Mouse (Mus musculus) lung, postnatal 10 days (tissue): ENCODE measurements around the gene Kat7.

Experiments
- DNase-seq: peaks from one replicate; pipeline ENCODE4 v3.0.0; 2021

The Kat7 gene

DNA sequence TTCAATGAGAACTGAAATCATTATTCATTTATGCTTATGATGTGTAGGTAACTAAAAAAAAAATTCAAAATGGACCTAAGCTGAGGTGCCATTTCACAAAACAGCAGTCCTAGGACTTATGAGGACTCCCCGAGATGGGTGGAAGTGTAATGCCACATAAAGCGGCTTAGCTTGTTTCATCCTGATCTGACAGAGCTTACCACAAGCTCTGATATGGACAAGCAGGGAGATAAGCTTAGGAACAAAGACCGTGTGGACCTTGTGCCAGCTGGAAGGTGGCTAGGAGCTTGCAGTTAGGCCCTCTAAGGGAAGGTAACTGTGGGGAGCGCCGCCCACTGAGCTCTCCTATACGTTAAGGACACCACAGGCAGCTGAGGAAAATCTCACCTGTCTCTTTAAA, 34.0 kb downstream of the Kat7 start:
- no peak for DNase-seq

DNA sequence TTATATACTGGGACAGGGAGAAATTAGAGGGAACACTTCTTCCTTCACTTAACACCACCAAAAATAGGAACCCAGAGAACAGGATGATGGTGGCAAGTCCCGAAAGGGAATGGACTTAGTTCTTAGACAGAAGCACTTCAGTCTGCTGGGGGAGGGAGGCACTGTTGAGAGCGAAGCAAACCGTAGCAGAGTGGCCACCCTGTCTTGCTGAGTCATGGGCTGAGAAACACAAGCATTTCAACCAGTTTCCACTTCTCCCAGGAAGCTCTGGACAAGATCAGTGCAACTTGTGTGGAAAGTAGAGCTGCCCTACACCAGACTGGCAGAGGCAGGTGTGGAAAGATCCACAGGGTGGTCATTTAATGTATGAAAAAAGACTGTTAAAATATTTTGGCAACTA, 35.4 kb downstream of the Kat7 start:
- no peak for DNase-seq

DNA sequence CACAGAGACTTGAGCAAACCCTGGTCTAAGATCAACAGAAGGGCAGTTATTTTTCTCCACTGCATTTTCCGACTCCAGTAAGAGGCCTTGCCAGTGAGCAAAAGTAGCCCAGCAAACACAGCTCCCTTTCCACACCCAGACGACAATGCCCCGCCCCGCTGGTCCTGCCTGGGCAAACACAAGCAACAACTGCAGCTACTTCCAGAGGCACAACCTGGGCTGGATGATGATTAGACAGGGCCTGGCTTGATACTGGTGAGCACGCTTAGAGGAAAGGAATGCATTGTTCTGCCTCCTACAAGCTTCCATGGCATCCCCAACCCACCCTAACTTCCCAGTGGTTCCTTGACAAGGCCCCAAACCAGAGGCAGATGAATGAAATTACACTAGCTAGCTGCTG, 36.4 kb downstream of the Kat7 start:
- no peak for DNase-seq

DNA sequence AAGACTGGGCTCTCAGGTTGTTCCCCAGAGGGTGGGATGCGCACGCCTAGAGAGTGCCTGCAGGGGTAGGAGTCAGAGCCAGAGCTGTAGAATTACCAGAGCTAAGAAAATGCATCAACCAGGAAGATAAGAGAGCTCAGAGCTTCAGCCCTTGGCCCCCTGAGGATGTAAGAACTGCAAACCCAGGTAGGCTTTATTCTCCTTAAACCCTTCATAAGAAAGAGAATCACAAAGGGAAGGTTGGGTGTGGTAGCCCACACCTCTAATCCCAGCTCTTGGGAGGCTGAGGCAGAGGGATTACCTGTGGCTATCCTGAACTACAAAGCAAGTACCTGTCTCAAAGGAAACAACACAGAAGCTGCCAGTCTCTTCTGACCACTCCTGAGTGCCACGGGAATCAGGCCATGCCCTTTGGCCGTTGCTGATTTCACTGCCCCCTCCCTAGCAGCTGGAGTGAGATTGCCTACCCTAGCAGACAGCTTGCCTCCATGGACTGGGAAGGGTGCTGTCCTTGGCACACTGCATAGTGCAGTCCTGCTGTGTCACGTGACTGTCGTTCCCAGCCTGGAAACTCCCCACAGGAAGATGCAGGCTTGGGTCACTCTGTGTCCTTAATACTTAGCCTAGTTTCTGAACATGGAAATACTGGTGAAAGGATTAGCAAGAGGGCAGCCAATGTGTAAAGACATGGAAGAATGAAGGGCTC, 43.4 kb downstream of the Kat7 start:
- peak; percentile 74 for DNase-seq

DNA sequence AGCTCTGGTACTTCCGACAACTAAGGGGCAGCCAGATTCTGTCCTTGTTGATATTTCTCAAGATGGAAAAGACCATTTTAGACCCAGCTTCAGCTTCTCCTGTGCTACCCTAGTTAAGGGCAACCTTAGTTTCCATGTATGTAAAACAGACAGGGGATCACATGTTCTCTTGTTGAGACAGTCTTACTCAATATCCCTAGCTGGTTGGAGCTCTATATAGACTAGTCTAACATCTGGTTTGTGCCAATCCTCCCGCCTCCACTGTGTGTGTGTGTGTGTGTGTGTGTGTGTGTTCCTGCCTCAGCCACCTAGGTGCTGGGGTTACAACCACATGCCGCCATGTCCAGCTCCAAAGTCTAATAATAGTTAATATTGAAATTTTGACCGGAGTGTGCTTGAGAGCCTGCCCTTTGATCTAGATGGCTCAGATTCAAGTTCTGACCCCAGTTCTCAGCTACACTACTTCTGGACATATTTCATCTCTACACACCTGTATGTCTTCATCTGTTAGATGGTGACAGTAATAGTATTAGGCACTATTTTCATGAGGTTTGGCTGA, 45.5 kb downstream of the Kat7 start:
- DNase-seq = no peak

DNA sequence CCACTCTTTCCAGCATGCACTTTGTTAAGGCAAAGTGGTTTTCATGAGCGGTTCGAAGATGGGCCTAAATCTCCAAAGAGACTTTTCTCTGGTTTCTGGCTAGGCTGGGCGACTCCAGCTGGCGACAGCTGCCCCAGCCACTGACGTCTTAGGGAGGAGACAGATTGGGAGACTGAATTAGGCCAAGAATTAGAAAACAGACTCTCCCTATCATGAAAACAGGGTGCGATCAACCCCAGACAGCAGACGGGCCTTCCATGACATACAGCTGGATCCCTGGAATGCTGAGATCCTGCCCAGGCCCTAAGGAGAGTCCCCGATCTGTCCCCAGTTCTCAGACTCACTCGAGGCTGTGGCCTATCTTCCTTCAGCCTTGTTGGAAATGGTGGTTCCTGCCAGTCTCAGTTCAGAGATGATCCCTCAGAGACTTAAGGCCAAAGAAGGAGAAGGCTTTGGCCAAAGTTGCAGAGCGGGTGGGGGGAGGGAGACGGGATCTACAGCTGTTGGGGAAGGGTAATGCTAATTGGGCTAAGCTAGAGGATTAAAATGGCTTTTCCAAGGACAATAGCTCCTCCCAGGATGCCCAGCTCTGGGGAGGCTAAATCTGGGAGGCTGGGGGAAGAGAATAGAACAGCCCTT, 46.1 kb downstream of the Kat7 start:
- peak; percentile 77 for DNase-seq

DNA sequence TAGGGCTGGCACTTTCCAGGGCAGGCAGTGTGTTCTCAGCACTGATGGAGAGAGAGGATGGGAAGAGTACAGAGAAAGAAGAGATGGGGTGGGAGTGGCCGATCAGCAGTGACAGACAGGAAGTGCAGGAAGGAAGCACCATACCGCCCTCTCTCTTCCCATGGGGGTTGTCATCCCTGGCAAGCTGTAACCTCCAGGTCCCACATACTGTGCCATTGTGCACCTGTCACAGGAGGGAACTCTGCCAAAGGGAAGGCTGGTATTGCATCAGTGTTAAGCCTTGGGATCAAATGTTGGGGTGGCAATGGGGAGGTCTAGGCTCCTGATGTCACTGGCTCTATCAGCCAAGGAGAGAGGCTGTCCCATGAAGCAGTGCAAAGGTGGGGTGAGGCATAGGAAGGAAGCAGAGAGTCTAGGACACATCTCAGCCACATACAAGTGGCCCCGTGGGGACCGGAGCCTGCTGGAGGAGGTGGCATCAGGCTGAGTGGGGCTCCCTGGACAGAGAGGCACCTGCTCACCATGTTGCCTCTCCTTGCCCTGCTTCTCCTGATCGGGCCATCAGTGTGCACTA, 48.8 kb downstream of the Kat7 start, which contains the start of gene Tac4:
Gene Tac4, plus strand, starts transcription at position 352 of the 574 bp plus-strand sequence.
- DNase-seq = peak; percentile 37

DNA sequence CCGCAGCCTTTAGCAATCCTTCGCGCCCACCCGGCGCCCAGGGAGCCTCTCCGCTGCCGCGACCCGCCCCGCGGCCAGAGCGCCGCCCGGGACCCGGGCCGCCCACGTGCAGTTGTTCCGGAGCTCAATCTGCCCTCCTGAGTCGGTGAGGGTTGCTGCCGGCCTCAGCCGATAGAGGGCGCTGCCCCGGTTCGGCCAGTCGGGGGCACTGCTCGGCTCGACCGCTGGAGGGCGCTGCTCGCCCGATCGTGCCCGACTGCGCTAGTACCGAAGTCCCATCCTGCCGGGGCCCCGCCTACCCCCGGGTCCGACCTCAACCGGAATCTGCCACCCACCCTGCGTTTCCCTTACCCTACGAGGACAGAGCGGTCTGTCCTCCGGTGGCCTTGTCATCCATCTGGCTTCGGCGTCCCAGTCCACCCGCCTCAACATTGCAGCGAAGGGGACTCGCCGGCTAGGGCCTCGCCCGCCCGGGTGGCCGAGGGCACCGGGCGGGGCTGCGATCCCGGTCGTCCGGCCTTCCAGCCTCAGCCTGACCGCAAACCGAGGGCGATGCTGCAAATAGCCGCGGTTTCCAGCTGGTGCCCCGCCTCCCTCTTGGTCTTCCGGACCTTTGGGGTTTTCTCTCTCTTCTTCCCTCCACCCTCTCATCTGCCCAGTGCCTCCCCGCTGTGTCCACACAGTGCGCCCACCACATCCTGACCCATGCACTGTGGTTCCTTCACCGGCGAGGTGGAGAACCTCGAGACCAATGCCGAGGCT, 50.8 kb downstream of the Kat7 start:
- DNase-seq = peak; percentile 95

DNA sequence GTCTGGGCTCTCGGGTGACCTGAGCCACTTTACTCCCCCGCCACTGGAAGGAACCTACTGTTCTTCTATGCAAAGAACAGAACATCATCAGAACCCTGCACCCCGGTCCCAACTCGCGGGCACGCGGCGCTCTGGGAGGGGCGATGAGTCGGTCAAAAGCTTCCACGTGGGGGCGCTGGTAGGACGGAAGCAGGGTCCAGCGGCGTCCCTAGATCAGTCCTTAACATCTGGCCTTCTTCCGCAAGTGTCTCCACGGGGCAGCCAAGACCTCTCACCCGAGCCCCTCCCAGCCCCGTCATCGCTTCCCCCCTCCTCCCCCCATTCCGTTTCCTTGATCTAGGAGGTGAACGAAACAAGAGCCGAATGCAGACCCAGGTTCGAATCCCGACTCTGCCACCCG, 51.6 kb downstream of the Kat7 start:
- peak; percentile 94 for DNase-seq

DNA sequence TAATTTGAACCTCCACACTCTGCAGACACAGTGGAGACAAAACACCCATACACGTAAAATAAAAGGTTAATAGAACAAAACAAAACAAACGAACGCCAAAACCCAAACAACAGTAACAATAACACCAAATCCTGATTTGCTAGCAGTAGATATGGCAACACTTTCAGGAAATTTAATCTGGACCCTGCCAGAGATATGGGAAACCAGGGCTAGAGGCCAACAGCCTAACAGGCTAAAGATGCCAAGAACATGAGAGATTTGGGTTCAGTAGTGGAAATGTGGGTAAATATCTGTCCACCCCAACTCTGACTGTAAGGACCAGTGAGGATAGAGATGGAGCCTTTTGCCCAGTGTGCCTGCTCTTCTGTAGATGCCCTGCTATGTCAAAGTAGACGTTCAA, 52.1 kb downstream of the Kat7 start:
- DNase-seq = no peak

DNA sequence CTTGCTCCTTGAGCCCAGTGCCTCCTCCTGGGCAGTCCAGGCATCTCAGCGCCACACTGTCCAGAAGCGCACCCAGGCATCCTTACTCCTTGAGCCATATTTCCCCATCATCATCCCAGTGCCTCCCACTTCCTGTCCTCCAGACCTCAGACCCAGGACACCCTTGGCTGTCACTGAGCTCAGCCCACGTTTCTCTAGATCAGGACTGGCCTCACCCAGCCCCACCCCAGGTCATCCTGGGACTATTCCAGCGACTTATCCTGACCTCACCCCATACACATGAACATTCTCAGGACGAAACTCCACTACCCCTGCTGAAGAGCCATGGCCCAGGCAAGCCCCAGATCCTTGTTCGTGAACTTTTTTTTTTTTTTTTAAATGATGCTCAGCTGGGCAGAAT, 54.3 kb downstream of the Kat7 start:
- DNase-seq = no peak

DNA sequence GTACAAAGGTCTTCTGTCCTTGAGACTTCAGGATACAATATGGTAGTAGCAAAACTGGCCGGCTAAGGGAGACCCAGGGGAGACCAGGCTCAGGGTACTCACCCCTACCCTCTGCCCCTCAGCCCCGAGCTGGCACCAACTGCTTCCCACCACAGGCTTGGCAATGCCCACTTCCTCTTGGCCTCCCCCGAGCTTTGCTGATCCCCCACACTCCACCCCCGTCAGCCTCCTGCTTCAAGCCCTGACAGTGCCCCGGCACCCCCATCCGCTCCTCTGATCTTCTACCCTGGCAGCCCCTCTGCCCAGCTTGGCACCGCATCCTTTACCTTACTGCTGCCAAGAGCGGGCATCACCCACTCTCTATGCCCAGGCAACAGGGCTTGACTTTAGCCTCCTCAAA, 55.9 kb downstream of the Kat7 start:
- no peak for DNase-seq

DNA sequence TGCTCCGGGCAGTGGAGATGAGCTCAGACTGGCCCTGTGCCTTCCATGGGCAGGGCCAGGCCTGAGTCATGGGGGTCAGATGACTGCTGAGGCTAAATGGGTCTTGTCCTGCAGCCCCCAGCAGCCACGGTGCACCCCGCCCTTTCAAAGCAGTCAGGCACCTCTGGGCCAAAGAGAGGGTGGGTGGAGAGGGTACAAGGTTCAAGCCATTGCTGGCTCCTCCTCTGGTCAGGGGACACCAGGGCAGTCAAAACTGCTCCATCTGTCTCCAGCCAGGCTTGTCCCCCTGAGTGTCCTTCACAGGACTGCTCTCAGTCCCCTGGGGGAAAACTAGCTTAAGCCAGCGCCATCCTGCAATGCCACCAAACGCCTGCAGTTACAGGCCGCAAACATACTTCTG, 57.9 kb downstream of the Kat7 start:
- no peak for DNase-seq

DNA sequence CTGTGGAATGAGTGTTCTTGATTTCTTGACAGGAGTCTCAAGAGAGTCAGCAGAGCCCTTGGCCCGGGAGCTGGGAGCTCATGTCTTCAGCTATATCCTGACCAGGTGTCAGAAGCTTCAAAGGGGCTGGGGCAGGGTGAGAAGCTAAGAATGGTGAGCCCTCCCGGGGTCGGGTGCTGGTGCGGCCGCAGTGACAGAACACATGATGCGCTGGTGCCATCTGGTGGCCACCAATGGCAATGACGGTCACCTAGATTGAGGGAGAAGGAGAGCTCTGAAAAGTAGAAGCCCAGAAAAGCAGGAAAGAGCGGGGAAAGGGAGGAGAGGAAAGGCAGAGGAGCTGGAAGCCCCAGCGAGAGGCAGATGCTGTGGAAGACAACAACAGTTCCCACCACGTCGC, 58.8 kb downstream of the Kat7 start:
- DNase-seq = peak; percentile 83

DNA sequence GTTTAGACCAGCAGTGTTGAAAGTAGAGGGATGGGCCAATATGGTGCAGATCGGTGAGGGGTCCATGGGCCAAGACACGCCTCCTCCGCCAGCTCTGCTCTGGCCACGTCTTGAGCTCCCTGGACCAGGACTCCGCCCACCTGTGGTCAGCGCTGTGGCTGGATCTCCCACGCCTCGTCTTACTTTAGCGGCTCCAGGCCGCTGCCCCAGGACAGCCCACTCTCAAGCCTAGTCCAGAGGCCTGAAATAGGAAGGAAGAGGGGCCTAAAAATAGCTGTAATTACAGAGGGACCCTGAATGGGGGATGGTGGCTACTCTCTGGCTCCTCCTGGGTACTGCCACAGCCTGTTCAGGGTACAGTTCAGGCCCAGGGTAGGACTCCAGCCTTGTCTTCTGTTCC, 59.9 kb downstream of the Kat7 start:
- no peak for DNase-seq

DNA sequence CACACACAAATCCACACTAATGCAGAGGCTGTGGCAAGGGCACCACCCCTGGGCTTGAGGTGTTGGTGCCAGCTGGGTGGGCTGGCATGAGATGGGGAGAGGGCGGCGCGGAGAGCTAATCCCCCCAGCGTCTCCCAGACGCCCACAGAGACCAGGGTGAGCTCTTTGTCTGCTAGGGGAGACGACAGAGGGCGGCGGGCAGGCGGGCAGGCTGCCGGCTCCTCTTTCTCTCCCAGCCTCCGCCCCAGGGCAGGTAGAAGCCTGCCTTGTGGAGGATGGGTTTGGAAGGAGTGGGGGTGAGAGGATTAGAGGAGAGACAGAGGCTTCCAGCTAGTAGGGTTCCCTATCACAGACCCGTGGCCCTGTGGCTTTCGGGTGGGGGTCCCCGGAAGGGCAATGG, 63.0 kb downstream of the Kat7 start:
- no peak for DNase-seq

DNA sequence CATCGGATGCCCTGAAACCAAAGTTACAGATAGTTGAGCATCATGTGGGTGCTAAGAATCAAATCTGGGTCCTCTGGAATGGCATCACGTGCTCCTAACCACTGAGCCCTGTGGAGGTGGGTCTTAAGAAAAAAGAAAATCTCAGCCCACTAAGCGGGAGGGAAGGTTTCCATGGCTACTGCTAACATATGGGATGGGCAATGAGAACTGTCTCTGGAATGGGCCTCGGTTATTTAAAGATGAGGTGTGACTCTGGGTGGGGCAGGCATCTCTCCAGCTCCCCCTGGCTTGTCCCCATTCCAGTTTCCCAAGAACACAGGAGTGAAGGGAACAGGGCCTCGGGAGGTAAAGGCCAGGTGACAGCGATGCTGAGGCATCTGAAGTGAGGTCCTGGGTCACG, 64.6 kb downstream of the Kat7 start:
- no peak for DNase-seq

DNA sequence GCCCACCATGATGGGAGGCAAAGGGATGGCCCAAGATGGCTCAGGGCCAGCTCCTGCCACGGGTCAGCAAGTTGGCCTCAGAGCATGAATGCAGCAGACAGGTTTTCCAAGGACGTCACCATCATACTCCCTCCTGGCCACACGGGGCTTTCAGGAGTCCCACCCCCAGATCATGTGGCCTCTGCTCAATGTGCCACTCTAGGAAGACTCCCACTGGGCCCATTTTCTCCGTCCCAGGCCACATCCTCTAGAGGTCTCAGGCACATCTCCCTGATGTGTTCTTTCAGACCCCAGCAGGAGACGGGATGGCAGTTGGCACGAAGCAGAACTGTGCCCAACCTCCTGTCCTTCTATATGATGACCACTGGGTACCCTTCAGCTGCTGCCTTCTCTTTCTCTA, 67.4 kb downstream of the Kat7 start:
- DNase-seq = no peak

DNA sequence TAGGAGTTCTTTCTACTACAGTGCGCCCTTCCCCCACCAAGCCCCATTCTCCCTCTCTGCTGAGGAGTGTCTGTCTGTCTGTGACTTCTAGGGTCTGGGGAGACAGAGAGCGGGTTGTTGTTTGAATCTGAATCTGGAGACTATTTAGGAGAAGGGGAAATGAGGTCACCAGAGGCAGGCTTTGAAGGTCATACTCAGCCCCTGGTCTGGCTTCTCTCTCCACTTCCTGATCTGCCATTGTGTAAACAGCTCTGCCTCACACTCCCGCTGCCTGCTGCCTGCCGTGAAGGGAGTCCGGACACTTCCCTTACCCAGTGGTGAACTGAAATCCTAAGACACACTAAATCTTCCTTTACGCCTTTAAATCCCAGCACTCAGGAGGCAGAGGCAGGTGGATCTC, 71.6 kb downstream of the Kat7 start:
- DNase-seq = peak; percentile 46

DNA sequence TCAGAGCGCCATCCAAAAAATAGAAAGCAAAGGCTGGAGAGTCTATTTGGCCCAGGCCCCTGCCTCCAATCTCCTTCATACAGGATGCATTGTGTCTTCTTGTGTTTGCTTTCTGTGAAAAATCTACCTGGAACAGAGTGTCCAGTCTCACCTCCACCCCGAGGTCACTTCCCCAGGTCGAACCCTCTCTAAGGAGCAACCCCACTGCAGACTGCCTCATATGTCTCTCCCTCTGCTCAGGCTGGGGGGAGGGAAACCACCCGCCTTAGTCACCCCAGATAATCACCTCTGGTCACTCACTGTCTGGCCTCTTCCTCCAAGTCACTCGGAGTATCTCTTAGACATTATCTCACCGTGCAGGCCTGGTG, 77.7 kb downstream of the Kat7 start:
- no peak for DNase-seq

DNA sequence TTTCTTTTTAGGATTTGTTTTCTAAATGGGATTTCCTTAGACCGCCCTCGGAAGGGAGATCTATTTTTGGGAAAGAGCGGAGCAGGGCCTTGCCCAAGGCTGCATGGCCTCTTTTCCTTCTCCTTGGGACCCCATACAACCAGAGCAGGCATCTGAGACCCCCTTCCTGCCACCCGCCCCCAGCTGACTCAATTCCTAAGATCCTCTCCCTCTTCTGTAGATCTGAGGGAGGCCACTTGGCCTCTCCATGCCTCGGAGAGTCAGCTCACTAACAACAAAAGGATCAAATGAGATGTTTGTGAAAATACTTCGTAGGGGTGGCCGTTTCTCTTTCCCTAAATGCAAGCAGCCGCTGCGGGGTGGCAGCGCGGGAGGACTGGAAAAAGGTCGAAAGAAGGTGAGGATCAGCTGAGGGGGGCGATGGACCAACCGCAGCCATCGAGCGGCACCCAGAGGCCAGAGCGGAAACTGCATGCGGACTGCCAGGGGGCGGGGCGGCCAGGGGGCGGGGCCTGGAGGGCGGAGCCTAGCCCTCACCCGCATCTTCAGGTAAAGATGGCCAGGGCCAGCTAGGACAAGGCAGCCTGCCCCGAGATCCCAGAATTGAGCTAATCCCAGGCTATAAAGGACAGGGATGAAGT, 78.2 kb downstream of the Kat7 start:
- peak; percentile 60 for DNase-seq

DNA sequence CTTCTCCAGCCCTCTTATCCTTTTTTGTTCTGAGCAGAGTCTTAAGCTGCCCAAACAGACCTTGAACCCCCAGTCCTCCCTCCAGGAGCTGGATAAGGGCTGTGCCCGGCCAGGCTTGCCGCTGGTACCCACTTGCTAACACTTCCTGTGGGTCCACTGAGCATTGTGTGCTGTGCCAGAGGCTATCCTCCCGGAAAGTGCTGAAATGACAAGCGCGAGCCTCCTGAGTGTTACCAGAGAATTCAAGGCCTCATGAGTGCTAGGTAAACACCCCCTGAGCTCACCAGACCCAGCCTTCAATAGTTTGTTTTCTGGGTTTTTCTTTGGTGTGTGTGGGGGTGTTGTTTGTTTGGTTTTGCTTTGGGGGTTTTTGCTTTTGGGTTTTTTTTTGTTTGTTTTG, 82.6 kb downstream of the Kat7 start:
- DNase-seq = peak; percentile 11

DNA sequence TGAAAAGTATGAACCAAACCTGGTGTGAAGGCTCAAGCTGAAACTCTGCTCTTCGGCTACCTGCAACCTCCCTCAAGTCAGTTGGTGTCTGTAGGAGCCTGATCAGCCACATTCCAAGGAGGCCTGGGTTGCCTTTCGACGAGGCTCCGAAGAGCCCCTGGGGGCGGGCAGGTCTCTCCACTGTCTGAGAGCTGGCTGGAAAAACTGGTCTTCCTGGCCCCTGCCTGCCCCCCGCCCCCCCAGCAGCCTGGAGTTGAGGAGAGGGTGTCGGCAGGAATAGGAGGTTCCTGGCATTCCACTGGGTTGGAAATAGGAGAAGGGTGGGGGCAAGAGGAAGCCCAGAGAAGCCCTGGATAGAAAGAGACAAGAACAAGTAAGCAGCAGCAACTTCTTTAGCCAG, 84.6 kb downstream of the Kat7 start:
- DNase-seq = peak; percentile 29
